Mouse (Mus musculus) forebrain, embryonic 16.5 days (tissue): ENCODE measurements around the gene Cavin3. TPM values are rescaled to one million over a fixed set of nuclear protein-coding genes. Genes with fewer than 3 reads are reported as not detected.

Experiments used
- ATAC-seq: fragments of 200-750 bp; cut with Nextera tagmentation; 2 replicates; pipeline ENCODE4 v1.8.0; 2017; ENCODE audit warnings: mild to moderate bottlenecking, moderate library complexity
- H3K27ac ChIP-seq: fragments of 300-500 bp; sonication (generic); 2 replicates; pipeline ENCODE4 v1.5.1; 2014; ENCODE audit warnings: low read length, control low read depth
- H3K27me3 ChIP-seq: fragments of 300-500 bp; sonication (generic); replicated peaks from 2 replicates; pipeline ENCODE4 v1.6.1; 2014; ENCODE audit warnings: low read length; ENCODE audit not compliant: control insufficient read depth, insufficient read depth
- H3K36me3 ChIP-seq: fragments of 300-500 bp; sonication (generic); 2 replicates; pipeline ENCODE4 v1.6.1; 2014; ENCODE audit not compliant: control insufficient read depth, insufficient read depth
- H3K4me1 ChIP-seq: fragments of 300-500 bp; sonication (generic); replicated peaks from 2 replicates; pipeline ENCODE4 v1.6.1; 2014; ENCODE audit warnings: low read length; ENCODE audit not compliant: control insufficient read depth, insufficient read depth
- H3K4me2 ChIP-seq: fragments of 300-500 bp; sonication (generic); 2 replicates; pipeline ENCODE4 v1.6.1; 2014; ENCODE audit warnings: mild to moderate bottlenecking, low read length, control low read depth
- H3K4me3 ChIP-seq: fragments of 300-500 bp; sonication (generic); replicated peaks from 2 replicates; pipeline ENCODE4 v1.5.1; 2014; ENCODE audit warnings: mild to moderate bottlenecking, low read length, control low read depth
- H3K9ac ChIP-seq: fragments of 300-500 bp; sonication (generic); replicated peaks from 2 replicates; pipeline ENCODE4 v1.6.1; 2014; ENCODE audit warnings: low read depth, low read length, control low read depth
- H3K9me3 ChIP-seq: fragments of 300-500 bp; sonication (generic); 2 replicates; pipeline ENCODE4 v1.6.1; 2016; ENCODE audit warnings: low read length; ENCODE audit not compliant: control insufficient read depth
- WGBS: fragments of 180-500 bp; shearing (Covaris S2); extraction: QIAGEN DNeasy Blood & Tissue Kit; methylation state at CpG from one replicate; pipeline ENCODE4 v1.1.7; 2014; 5-methylcytosine and 5-hydroxymethylcytosine counted together
- polyA plus RNA-seq: library from polyadenylated mRNA; unstranded; fragments of >200 nt; fragmentation: Nextera tagmentation; extraction: Ambion mirVana; gene quantifications from 2 replicates; pipeline ENCODE4 v1.2.1, GENCODE M21; 2015

The Cavin3 gene
- polyA plus RNA-seq, result 24.2 and 28.3 TPM in 2 replicates

DNA sequence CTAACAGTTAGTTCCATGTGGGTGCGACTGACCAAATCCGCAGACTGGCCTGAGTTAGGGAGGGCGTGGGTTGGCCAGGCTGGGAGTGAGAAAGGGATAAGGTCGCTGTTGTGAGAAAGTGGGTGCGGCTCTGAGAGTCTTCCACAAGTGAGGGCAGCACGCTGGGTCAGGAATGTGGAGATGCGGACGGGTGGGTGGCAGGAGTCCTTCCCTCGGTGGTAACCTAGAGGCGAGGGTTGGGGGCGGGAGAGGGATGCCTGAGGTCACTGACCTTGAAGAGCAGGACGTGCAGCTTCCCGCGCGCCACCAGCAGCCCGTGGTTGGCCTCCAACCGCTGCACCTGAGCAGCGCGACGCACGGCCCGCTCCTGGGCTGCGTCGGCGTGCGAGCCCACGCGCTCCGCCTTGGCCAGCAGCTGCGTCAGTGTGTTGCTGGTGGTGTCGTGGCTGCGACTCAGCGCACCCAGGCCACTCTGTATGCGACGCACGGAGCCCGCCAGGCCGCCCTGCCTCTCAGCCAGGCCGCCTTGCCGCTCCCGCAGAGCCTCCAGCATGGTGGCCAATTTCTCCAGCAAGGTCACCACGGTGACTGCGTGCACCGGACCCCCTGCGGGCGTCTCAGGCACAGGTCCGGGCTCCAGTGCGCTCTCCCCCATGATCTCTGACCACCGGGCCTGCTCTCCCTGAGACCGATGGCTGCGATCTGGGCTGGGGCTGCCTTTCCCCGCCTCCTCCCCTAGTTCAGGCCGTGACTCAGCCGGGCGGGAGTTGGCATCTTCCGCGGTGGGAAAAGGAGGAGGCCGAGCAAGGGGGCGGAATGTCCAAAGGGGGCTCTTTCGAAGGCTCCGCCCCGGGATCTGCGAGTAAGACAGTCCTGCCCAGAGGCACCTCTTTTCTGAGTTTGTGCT is at the start of gene Cavin3:
Gene Cavin3 (minus strand): TSS at position 796 of the 907 bp plus-strand sequence.
- no peak within 1 kb of the TSS; the same call in 1 of the 2 replicates for H3K27ac ChIP-seq
- peak within 1 kb of the TSS; percentile 70 for H3K9ac ChIP-seq
- peak within 1 kb of the TSS; percentile 70 for H3K4me2 ChIP-seq
- ATAC-seq, result peak; percentile 91
- no peaks in the 10 kb centered on the region for H3K27me3 ChIP-seq
- H3K9me3 ChIP-seq, result no peaks in the 10 kb centered on the region
- no peaks in the 10 kb centered on the region for H3K36me3 ChIP-seq
- peak within 1 kb of the TSS; percentile 46 for H3K4me3 ChIP-seq
- 4% methylated on average over 60 of the region's 63 CpGs for WGBS
- H3K4me1 ChIP-seq, result peaks cover 24% of the 10 kb centered on the region

DNA sequence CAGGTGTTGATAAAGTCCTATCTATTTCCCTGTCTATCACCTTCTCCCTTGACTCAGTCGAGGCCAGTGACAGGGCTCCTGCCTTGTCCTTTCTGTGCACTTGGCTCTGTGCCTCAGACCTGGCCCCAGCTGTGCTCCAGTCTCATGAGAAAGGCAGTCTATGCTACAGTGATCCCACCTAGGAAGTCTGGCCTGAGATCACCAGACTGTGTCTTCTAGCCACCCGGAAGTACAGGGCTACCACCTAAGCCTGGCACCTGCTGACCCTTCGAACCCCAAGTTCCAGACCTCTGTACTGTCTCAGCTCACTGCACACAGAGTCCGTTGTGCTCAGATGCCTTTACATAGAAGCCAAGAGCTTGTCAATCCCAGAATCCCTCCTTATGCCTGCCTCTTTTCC is 46.0 kb upstream of the Cavin3 start:
- Histone ChIP-seq H3K9me3 (no peaks in the 10 kb centered on the region), H3K36me3 (no peaks in the 10 kb centered on the region), H3K27ac (no peak overlapping the region), H3K4me3 (no peak overlapping the region), H3K27me3 (no peaks in the 10 kb centered on the region), H3K9ac (no peak overlapping the region), H3K4me2 (no peak overlapping the region), H3K4me1 (no peaks in the 10 kb centered on the region)
- WGBS, result 82% methylated on average over 4 of the region's 4 CpGs
- no peak for ATAC-seq

DNA sequence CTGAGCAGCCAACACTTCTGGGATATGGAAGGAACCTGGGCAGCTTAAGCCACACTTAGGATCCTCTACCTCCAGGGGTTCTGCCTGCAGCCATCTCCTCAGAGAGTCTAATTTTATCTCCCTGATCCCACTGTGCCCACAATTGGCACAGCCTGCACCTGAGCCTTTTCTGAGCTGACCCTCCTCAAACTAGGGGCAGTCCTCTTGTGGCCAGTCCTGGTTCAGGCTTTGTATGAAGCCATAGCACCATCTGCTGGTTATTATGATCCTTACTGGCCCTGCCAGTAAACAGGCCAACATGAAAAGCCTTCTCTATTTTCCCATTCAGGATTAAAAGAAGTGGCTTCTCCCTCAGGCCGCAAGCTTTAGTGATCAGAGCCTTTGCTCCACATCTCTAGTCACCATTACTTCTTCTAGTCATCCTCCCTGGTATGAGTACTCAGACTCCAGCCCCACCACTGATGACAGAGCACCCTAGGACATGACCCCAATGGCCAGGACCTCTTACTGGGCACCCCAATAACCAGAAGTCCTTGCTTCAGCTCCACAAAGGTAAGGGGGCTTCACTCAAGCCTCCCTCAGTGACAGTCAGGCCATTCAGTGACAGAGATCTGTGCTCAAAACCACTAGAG is 45.3 kb upstream of the Cavin3 start:
- no peak overlapping the region for H3K4me3 ChIP-seq
- H3K36me3 ChIP-seq, result no peaks in the 10 kb centered on the region
- peak; percentile 54 for ATAC-seq
- H3K27me3 ChIP-seq, result no peaks in the 10 kb centered on the region
- H3K9ac ChIP-seq, result no peak overlapping the region
- 51% methylated on average over 1 of the region's 1 CpGs for WGBS
- H3K27ac ChIP-seq, result no peak overlapping the region
- H3K4me1 ChIP-seq, result no peaks in the 10 kb centered on the region
- H3K9me3 ChIP-seq, result no peaks in the 10 kb centered on the region
- H3K4me2 ChIP-seq, result no peak overlapping the region

DNA sequence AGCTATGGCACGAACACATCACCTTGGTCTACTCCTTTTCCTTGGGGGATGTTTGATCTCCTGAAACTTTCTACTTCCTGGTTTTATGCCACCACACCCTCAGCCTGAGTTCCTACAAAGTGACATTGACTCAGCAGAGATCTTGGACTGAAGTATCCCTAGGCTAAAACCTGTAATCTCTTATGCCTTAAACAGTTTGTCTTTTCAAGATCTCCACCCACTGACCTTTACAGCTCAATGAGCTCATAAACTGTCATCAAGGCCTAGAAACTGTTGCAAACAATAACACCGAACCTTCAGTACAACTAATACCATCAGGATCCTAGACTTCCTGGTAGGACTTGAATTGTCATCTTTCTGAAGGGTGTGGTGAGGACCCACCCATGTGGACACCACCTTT is 42.1 kb upstream of the Cavin3 start:
- Histone ChIP-seq H3K9me3 (no peaks in the 10 kb centered on the region), H3K27me3 (no peaks in the 10 kb centered on the region), H3K27ac (no peak overlapping the region), H3K36me3 (no peaks in the 10 kb centered on the region), H3K4me3 (no peak overlapping the region), H3K4me2 (no peak overlapping the region), H3K9ac (no peak overlapping the region), H3K4me1 (no peaks in the 10 kb centered on the region)
- ATAC-seq, result no peak
- WGBS, result 82% methylated on average over 2 of the region's 2 CpGs

DNA sequence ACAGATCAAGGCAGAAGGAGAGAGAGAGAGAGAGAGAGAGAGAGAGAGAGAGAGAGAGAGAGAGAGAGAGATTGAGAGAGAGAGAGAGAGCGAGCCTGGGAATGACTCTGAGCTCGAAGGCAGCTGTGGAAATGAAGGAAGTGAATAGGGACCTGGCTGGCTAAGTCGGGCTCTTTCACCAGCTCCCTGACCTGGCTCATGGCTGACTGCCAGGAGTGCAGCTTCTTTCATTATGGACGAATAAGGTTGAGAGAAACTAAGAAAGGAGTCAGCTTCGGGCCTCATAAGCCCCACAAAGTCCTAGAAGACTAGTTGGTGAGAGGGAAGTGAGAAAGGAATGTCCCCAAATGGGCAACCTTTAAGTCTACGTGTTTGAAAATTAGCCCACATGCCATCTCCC is 38.1 kb upstream of the Cavin3 start:
- Histone ChIP-seq H3K4me1 (no peaks in the 10 kb centered on the region), H3K4me3 (no peak overlapping the region), H3K27me3 (no peaks in the 10 kb centered on the region), H3K4me2 (no peak overlapping the region), H3K9ac (no peak overlapping the region), H3K36me3 (no peaks in the 10 kb centered on the region), H3K9me3 (no peaks in the 10 kb centered on the region), H3K27ac (no peak overlapping the region)
- no peak for ATAC-seq
- WGBS, result 38% methylated on average over 6 of the region's 6 CpGs

DNA sequence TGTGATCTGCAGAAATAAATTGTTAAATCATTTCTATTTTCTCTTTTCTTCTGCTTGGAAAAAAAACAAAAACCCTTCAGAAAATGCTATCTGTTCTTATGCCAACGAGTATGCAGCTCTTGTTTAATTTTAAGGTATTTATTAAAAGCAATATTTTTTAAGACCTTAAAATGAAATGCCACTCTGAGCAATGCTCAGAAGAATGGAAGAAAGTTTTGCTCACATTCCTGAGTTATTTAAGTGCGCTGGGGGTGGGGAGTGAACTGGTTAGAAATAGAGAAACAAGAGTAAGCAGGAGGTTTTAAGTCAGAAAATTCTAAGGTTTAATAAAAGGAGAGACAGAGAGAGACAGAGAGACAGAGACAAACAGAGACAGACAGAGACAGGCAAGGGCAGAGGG is 37.7 kb upstream of the Cavin3 start:
- no peak for ATAC-seq
- WGBS, result 75% methylated on average over 2 of the region's 2 CpGs
- no peak overlapping the region for H3K9ac ChIP-seq
- H3K27me3 ChIP-seq, result no peaks in the 10 kb centered on the region
- H3K4me3 ChIP-seq, result no peak overlapping the region
- no peaks in the 10 kb centered on the region for H3K36me3 ChIP-seq
- H3K27ac ChIP-seq, result no peak overlapping the region
- H3K4me2 ChIP-seq, result no peak overlapping the region
- no peaks in the 10 kb centered on the region for H3K9me3 ChIP-seq
- H3K4me1 ChIP-seq, result no peaks in the 10 kb centered on the region

DNA sequence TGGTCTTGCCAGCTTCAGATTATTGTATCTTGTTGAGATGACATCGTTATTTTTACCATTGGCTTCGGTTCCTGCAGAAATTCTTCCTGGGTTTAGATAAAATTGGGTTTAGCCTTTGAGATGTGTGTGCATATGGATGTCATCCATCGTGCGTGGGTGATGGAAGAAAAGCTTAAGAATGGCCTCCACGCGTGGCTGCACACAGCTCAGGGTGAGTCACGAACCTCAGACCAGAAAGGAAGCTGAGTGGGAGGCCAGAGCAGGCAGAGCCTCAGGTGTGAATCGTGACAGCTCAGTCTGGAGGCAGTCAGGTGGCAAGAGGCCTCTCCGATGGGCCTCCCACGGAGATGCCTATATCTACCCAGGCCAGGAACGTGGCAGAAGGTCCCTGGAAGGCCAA is 37.2 kb upstream of the Cavin3 start:
- WGBS, result 70% methylated on average over 11 of the region's 11 CpGs
- H3K4me1 ChIP-seq, result no peaks in the 10 kb centered on the region
- ATAC-seq, result no peak

DNA sequence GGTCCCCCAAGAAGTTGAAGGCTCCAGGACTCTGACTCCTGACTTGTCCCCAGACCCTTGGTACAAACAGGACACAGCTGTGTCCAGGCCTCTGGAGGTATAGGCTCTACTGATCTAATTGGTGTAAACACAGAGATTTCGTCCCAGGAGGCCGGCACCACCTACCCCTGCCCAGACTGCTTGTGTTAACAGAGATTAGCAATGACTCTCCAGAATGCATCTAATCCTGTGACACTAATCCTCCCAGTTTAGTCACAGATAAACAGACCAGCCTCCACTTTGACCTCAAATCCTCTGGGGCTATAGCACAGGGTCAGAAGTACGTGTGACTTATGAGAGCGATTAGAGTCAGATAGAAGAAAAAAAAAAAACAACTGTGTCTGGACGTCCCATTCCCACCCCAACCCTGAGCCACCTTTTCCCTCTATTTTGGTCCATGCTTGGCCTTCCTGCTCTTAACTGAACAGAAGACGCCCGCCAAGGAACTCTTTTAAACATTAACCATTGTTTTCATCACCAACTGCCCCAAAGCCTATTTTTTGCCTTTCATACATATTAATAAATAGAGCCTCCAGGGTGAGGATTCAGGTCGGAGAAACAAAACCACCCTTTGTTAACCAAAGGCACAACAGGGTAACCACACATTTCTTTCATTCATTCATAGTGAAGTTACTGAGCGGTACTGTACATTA is 34.7 kb upstream of the Cavin3 start:
- no peaks in the 10 kb centered on the region for H3K27me3 ChIP-seq
- H3K9me3 ChIP-seq, result no peaks in the 10 kb centered on the region
- no peaks in the 10 kb centered on the region for H3K4me1 ChIP-seq
- ATAC-seq, result no peak
- 35% methylated on average over 9 of the region's 9 CpGs for WGBS
- no peak overlapping the region for H3K27ac ChIP-seq
- no peak overlapping the region for H3K4me2 ChIP-seq
- H3K4me3 ChIP-seq, result no peak overlapping the region
- H3K9ac ChIP-seq, result no peak overlapping the region
- no peaks in the 10 kb centered on the region for H3K36me3 ChIP-seq

More for the DNA sequence above, 37.2 kb upstream of the Cavin3 start:
- Histone ChIP-seq H3K4me3 (no peak overlapping the region), H3K9ac (no peak overlapping the region), H3K27me3 (no peaks in the 10 kb centered on the region), H3K36me3 (no peaks in the 10 kb centered on the region), H3K4me2 (no peak overlapping the region), H3K9me3 (no peaks in the 10 kb centered on the region), H3K27ac (no peak overlapping the region)

DNA sequence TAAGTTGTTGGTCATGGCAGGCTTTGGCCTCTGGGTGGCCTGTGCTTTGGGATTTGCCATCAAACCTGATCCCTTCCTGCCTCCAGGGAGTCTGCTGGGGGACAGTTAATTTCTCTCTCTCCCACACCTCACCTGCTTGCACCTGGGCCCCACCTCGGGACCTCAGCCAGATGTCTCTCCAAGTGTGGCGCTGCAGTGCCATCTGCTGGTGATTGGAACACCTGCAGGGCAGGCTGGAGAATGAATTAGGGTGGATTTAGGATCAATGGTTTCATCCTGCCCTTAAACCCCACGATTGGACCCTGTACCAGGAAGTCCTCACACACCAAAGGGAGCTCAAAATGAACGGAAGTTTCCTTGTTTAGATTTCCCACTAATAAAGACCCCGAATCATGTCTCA is 33.1 kb upstream of the Cavin3 start:
- Histone ChIP-seq H3K9ac (no peak overlapping the region), H3K27ac (no peak overlapping the region), H3K4me3 (no peak overlapping the region), H3K9me3 (no peaks in the 10 kb centered on the region), H3K4me2 (no peak overlapping the region), H3K27me3 (no peaks in the 10 kb centered on the region), H3K4me1 (no peaks in the 10 kb centered on the region), H3K36me3 (no peaks in the 10 kb centered on the region)
- 14% methylated on average over 5 of the region's 5 CpGs for WGBS
- no peak for ATAC-seq
